In genomic region chr8:70466305-70466704, GRCm38 (mm10) we compare ENCODE assay signal across 22 mouse cellular contexts. TPM values are rescaled to one million over a fixed set of nuclear protein-coding genes. Genes with fewer than 3 reads are reported as not detected.
DNase-seq lines count a peak whose midpoint lies in the region; ATAC-seq and TF ChIP-seq lines count a peak whose summit lies in the region.
"Had no signal": no experiment of that assay in that cellular context is flagged by ENCODE, and none has a peak within 500 bp of the region (broad histone marks: within the 10 kb centered on the region; RNA-seq: fewer than 3 reads in every experiment).

No protein-coding gene starts in this region.

- H3K27ac ChIP-seq in kidney, adult 2 months (ENCODE audit: insufficient read depth, low read depth, low read length), result 0 out of 2 replicates have a peak overlapping the region, but pooled peaks have one; percentile 1
- no peak overlapping the region for H3K27ac ChIP-seq in kidney, embryonic 16.5 days (ENCODE audit: low read length)
- peak overlapping the region; percentile 22; the same call in 1 of the 2 replicates for H3K27ac ChIP-seq in bone marrow, adult 2 months (ENCODE audit: control insufficient read depth, insufficient read depth, low read depth, low read length, poor library complexity)
- H3K27ac ChIP-seq in limb, embryonic 10.5 days, result 0 out of 2 replicates have a peak overlapping the region, but pooled peaks have one; percentile 61
- H3K27ac ChIP-seq: heart, embryonic 15.5 days; hindbrain, embryonic 13.5 days; kidney, embryonic 15.5 days had no signal

- no peaks in the 10 kb centered on the region for H3K9me3 ChIP-seq in kidney, embryonic 16.5 days (ENCODE audit: low read length)
- H3K9me3 ChIP-seq in limb, embryonic 10.5 days (replicated peaks), result no peaks in the 10 kb centered on the region
- H3K9me3 ChIP-seq: embryonic facial prominence, embryonic 15.5 days; heart, embryonic 15.5 days; hindbrain, embryonic 13.5 days; kidney, embryonic 15.5 days; megakaryocyte, embryonic 14.5 days had no signal

- H3K9ac ChIP-seq in kidney, embryonic 16.5 days (replicated peaks; ENCODE audit: low read length), result no peak overlapping the region
- H3K9ac ChIP-seq: embryonic facial prominence, embryonic 15.5 days; heart, embryonic 15.5 days; kidney, embryonic 15.5 days had no signal

- H3K4me2 ChIP-seq in kidney, embryonic 16.5 days (replicated peaks; ENCODE audit: low read depth, low read length), result no peak overlapping the region
- H3K4me2 ChIP-seq: embryonic facial prominence, embryonic 15.5 days; hindbrain, embryonic 13.5 days; kidney, embryonic 15.5 days had no signal

- ATAC-seq in kidney, embryonic 16.5 days (ENCODE audit: low FRiP score, low TSS enrichment), result no peak
- no peak for ATAC-seq in megakaryocyte progenitor cell, adult 5-6 weeks (replicated peaks; ENCODE audit: poor library complexity)
- ATAC-seq: intestine, embryonic 16.5 days; lung, postnatal 0 days had no signal

- TF ChIP-seq CTCF in kidney, adult 2 months (conservative IDR thresholded peaks at IDR 0.05; ENCODE audit: insufficient read depth, insufficient read length, low read depth, low read length), result no peak
- no peak for TF ChIP-seq CTCF in bone marrow, adult 2 months (IDR thresholded peaks at IDR 0.05; ENCODE audit: control insufficient read depth, insufficient read depth, low read length)

- no peak overlapping the region for H3K4me3 ChIP-seq in kidney, adult 2 months (ENCODE audit: insufficient read depth, low read depth, low read length)
- no peak overlapping the region for H3K4me3 ChIP-seq in kidney, embryonic 16.5 days (ENCODE audit: low read length)
- no peak overlapping the region for H3K4me3 ChIP-seq in bone marrow, adult 2 months (replicated peaks; ENCODE audit: control insufficient read depth, low read depth, low read length)
- H3K4me3 ChIP-seq in limb, embryonic 10.5 days, result no peak overlapping the region
- H3K4me3 ChIP-seq: embryonic facial prominence, embryonic 15.5 days; heart, embryonic 15.5 days; hindbrain, embryonic 13.5 days; kidney, embryonic 15.5 days; megakaryocyte, embryonic 14.5 days had no signal

- no peak for TF ChIP-seq POLR2A in kidney, adult 2 months (IDR thresholded peaks at IDR 0.05; ENCODE audit: low read depth, low read length)
- TF ChIP-seq POLR2A in bone marrow, adult 2 months (IDR thresholded peaks at IDR 0.05; ENCODE audit: borderline replicate concordance, control insufficient read depth, low read depth, low read length), result no peak

- no peaks in the 10 kb centered on the region; the same call in none of the 2 replicates for H3K4me1 ChIP-seq in kidney, adult 2 months (ENCODE audit: control insufficient read depth, insufficient read depth, low read length)
- peaks cover 11% of the 10 kb centered on the region for H3K4me1 ChIP-seq in kidney, embryonic 16.5 days (ENCODE audit: insufficient read depth, low read length)
- no peaks in the 10 kb centered on the region for H3K4me1 ChIP-seq in bone marrow, adult 2 months (ENCODE audit: control insufficient read depth, insufficient read depth, low read length)
- H3K4me1 ChIP-seq in limb, embryonic 10.5 days, result peaks cover 52% of the 10 kb centered on the region

- intact Hi-C loops in gastrocnemius, postnatal 36 days (cut with DNase I), result no loop called here

- H3K27me3 ChIP-seq in kidney, adult 2 months (replicated peaks; ENCODE audit: control insufficient read depth, insufficient read depth, low read length), result no peaks in the 10 kb centered on the region
- no peaks in the 10 kb centered on the region for H3K27me3 ChIP-seq in kidney, embryonic 16.5 days (ENCODE audit: insufficient read depth, low read length)
- no peaks in the 10 kb centered on the region for H3K27me3 ChIP-seq in limb, embryonic 10.5 days (ENCODE audit: low read depth, poor library complexity, severe bottlenecking)
- H3K27me3 ChIP-seq: embryonic facial prominence, embryonic 15.5 days; heart, embryonic 15.5 days; hindbrain, embryonic 13.5 days; kidney, embryonic 15.5 days; megakaryocyte, embryonic 14.5 days had no signal

- DNase-seq in gastrocnemius, postnatal 25 days, result peak; percentile 44
- no peak for DNase-seq in gastrocnemius, postnatal 36 days
- no peak for DNase-seq in kidney, adult 2 months
- no peak for DNase-seq in limb, embryonic 10.5 days (ENCODE audit: low spot score)
- no peak for DNase-seq in lung, postnatal 25 days (ENCODE audit: low spot score)
- DNase-seq: adrenal gland, adult 8-10 months; B cell, adult 2 months; cerebellum, postnatal 14 days; retina, postnatal 1 day; thymus, postnatal 14 days had no signal

- 83% methylated on average over 4 of the region's 4 CpGs for WGBS in kidney, adult 2 months
- 77% methylated on average over 4 of the region's 4 CpGs for WGBS in kidney, embryonic 16.5 days
- WGBS in bone marrow, adult 2 months, result 82% methylated on average over 4 of the region's 4 CpGs
- 92% methylated on average over 4 of the region's 4 CpGs for WGBS in limb, embryonic 10.5 days

- no peaks in the 10 kb centered on the region for H3K36me3 ChIP-seq in kidney, adult 2 months (ENCODE audit: control insufficient read depth, insufficient read depth, low read length)
- H3K36me3 ChIP-seq in kidney, embryonic 16.5 days (ENCODE audit: insufficient read depth, low read length), result no peaks in the 10 kb centered on the region
- peaks cover 29% of the 10 kb centered on the region for H3K36me3 ChIP-seq in limb, embryonic 10.5 days
- H3K36me3 ChIP-seq: heart, embryonic 15.5 days had no signal

RNA-seq across cellular contexts. Expression of gene Klhl26, which starts 10.5 kb away (rescaled TPM):
- 1 to 10 TPM; 4.9 to 6.1 TPM for total RNA-seq in gastrocnemius, postnatal 25 days (2021)
- total RNA-seq in gastrocnemius, postnatal 36 days (2021), result 1 to 10 TPM; 6.8 to 7.5 TPM
- 20.2 and 29.7 TPM in 2 replicates for polyA plus RNA-seq in kidney, adult 2 months (2012; rRNA removed)
- 25.0 and 26.8 TPM in 2 replicates for polyA plus RNA-seq in kidney, embryonic 16.5 days (2015; fragmentation: Nextera tagmentation; extraction: Ambion mirVana)
- 7.1 and 11.0 TPM in 2 replicates for polyA plus RNA-seq in bone marrow, adult 2 months (2011; ENCODE audit: insufficient read depth, insufficient read length, low replicate concordance, missing spikeins)
- polyA plus RNA-seq in limb, embryonic 10.5 days (2016; fragmentation: Nextera tagmentation; extraction: Ambion mirVana), result 24.1 and 29.0 TPM in 2 replicates
- total RNA-seq in megakaryocyte progenitor cell, adult 5-6 weeks (2015), result 4.7 and 5.1 TPM in 2 replicates
- 3.5 and 3.6 TPM in 2 replicates for total RNA-seq in megakaryocyte progenitor cell, adult 5-6 weeks (2017)

RNA-seq across cellular contexts. Expression of gene Tmem59l, which starts 20.9 kb away (rescaled TPM):
- not detected for total RNA-seq in gastrocnemius, postnatal 25 days (2021)
- not detected for total RNA-seq in gastrocnemius, postnatal 36 days (2021)
- polyA plus RNA-seq in kidney, adult 2 months (2012; rRNA removed), result 0.20 and 0.44 TPM in 2 replicates
- 6.5 and 7.0 TPM in 2 replicates for polyA plus RNA-seq in kidney, embryonic 16.5 days (2015; fragmentation: Nextera tagmentation; extraction: Ambion mirVana)
- 1.3 TPM in 1 of 2 replicates, not detected in the other for polyA plus RNA-seq in bone marrow, adult 2 months (2011; ENCODE audit: insufficient read depth, insufficient read length, low replicate concordance, missing spikeins)
- polyA plus RNA-seq in limb, embryonic 10.5 days (2016; fragmentation: Nextera tagmentation; extraction: Ambion mirVana), result 22.4 and 23.7 TPM in 2 replicates
- total RNA-seq in megakaryocyte progenitor cell, adult 5-6 weeks (2015), result not detected in 2 replicates
- not detected in 2 replicates for total RNA-seq in megakaryocyte progenitor cell, adult 5-6 weeks (2017)
- total RNA-seq: granulocyte monocyte progenitor cell, adult 5-6 weeks had no signal
- polyA plus RNA-seq: liver, embryonic 16.5 days had no signal

RNA-seq across cellular contexts. Expression of gene Crlf1, which starts 26.7 kb away (rescaled TPM):
- total RNA-seq in gastrocnemius, postnatal 25 days (2021), result 1 to 10 TPM; 1.7 to 3.8 TPM
- 1 to 10 TPM; 3.4 to 3.8 TPM for total RNA-seq in gastrocnemius, postnatal 36 days (2021)
- 2.6 TPM in 2 replicates for polyA plus RNA-seq in kidney, adult 2 months (2012; rRNA removed)
- polyA plus RNA-seq in kidney, embryonic 16.5 days (2015; fragmentation: Nextera tagmentation; extraction: Ambion mirVana), result 29.3 and 30.7 TPM in 2 replicates
- 3.7 and 5.5 TPM in 2 replicates for polyA plus RNA-seq in bone marrow, adult 2 months (2011; ENCODE audit: insufficient read depth, insufficient read length, low replicate concordance, missing spikeins)
- polyA plus RNA-seq in limb, embryonic 10.5 days (2016; fragmentation: Nextera tagmentation; extraction: Ambion mirVana), result 79.8 and 126 TPM in 2 replicates
- total RNA-seq in megakaryocyte progenitor cell, adult 5-6 weeks (2015), result not detected in 2 replicates
- not detected in 2 replicates for total RNA-seq in megakaryocyte progenitor cell, adult 5-6 weeks (2017)
- total RNA-seq: granulocyte monocyte progenitor cell, adult 5-6 weeks had no signal

RNA-seq across cellular contexts. Expression of gene Crtc1, which starts 26.9 kb away (rescaled TPM):
- total RNA-seq in gastrocnemius, postnatal 25 days (2021), result 1 to 10 TPM; 6.1 to 6.4 TPM
- total RNA-seq in gastrocnemius, postnatal 36 days (2021), result 1 to 10 TPM; 5.3 to 7.5 TPM
- polyA plus RNA-seq in kidney, adult 2 months (2012; rRNA removed), result 16.8 and 18.1 TPM in 2 replicates
- polyA plus RNA-seq in kidney, embryonic 16.5 days (2015; fragmentation: Nextera tagmentation; extraction: Ambion mirVana), result 19.9 and 22.3 TPM in 2 replicates
- 5.0 and 6.1 TPM in 2 replicates for polyA plus RNA-seq in bone marrow, adult 2 months (2011; ENCODE audit: insufficient read depth, insufficient read length, low replicate concordance, missing spikeins)
- 20.1 and 23.2 TPM in 2 replicates for polyA plus RNA-seq in limb, embryonic 10.5 days (2016; fragmentation: Nextera tagmentation; extraction: Ambion mirVana)
- total RNA-seq in megakaryocyte progenitor cell, adult 5-6 weeks (2015), result 7.8 and 9.3 TPM in 2 replicates
- total RNA-seq in megakaryocyte progenitor cell, adult 5-6 weeks (2017), result 2.7 and 6.6 TPM in 2 replicates

RNA-seq across cellular contexts. Expression of gene Rex1bd, which starts 40.2 kb away (rescaled TPM):
- total RNA-seq in gastrocnemius, postnatal 25 days (2021), result 100 to 1,000 TPM; 112 to 120 TPM
- 100 to 1,000 TPM; 126 to 128 TPM for total RNA-seq in gastrocnemius, postnatal 36 days (2021)
- polyA plus RNA-seq in kidney, adult 2 months (2012; rRNA removed), result 161 and 177 TPM in 2 replicates
- polyA plus RNA-seq in kidney, embryonic 16.5 days (2015; fragmentation: Nextera tagmentation; extraction: Ambion mirVana), result 133 and 135 TPM in 2 replicates
- polyA plus RNA-seq in bone marrow, adult 2 months (2011; ENCODE audit: insufficient read depth, insufficient read length, low replicate concordance, missing spikeins), result 46.9 and 63.6 TPM in 2 replicates
- polyA plus RNA-seq in limb, embryonic 10.5 days (2016; fragmentation: Nextera tagmentation; extraction: Ambion mirVana), result 126 and 143 TPM in 2 replicates
- 40.6 and 41.3 TPM in 2 replicates for total RNA-seq in megakaryocyte progenitor cell, adult 5-6 weeks (2015)
- 42.1 and 50.4 TPM in 2 replicates for total RNA-seq in megakaryocyte progenitor cell, adult 5-6 weeks (2017)
